Mouse (Mus musculus) NIH3T3 (cell line): ENCODE results near the gene Ankrd13d.
A peak's percentile ranks its signal among the peaks of the same experiment; 100 is the strongest.

Experiments used
- DNase-seq: peaks from one replicate; pipeline ENCODE4 v3.0.0-alpha.2; 2012; ENCODE audit warnings: low read depth

Ankrd13d gene

GRCm38 (mm10) chr19:4301735-4302651 lies 19.1 kb upstream of the Ankrd13d start:
- no peak for DNase-seq

- no peak for DNase-seq
Observed at GRCm38 (mm10) chr19:4300852-4301734, 18.2 kb upstream of the Ankrd13d start.

- no peak for DNase-seq
Observed at GRCm38 (mm10) chr19:4300271-4300704, 17.4 kb upstream of the Ankrd13d start.

- DNase-seq = no peak
Observed at GRCm38 (mm10) chr19:4299574-4300270, 16.8 kb upstream of the Ankrd13d start.

DNA sequence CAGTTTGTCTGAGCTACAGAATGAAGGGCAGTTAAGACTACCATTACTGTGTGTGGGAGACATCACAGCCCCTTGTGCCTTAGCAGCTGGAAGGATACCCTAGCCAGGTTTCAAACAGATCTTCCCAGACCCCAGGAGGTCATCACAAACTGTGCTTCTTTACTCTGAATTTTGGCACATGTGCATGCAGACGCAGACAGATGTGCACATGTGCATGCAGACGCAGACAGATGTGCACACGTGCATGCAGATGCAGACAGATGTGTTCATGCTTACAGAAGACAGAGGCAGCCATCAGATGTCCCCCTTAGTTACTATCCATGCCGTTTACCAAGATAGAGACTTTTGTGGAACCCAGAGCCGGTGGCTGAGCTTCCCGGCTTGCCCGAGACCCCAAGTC lies 16.2 kb upstream of the Ankrd13d start:
- no peak for DNase-seq

DNA sequence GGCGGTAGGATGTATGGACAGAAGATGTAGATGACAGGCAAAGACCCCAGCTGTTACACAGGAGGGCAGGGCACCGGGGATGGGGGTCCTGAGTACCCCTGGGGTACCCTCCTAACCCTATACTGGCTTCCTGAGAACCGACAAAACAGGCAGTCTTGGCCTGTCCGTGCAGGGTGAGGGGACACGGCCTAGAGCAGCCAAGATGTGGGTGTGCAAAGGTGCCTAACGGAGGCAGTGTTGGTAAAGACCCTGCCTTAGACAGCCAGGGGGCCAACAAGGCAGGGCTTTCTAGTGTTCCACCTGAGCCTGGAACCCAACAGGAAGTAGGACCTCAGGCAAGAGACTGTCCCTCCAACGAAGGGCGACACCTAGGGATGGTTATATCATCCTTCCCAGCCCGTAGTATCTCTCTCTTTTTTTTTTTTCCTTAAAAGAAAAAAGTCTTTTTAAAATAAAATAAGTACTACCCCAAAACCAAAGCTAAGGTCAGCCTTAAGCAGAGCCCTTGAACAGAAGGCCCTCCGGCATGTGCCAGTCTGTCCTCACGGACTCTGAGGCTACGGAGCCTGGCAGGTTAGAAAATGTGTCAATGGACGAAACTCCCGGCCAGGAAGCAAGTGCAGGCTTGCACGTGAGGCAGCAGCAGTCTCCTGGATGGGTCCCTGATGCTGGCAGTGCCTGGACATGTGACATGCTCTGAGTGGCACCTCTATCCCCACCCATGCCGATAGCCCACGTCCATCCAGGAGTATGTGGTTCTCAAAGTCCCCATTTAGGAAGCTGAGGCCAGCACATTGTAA lies 15.6 kb upstream of the Ankrd13d start:
- DNase-seq = no peak

GRCm38 (mm10) chr19:4297851-4298250 lies 14.9 kb upstream of the Ankrd13d start:
- no peak for DNase-seq

- DNase-seq = no peak
Observed at GRCm38 (mm10) chr19:4296611-4297010, 13.7 kb upstream of the Ankrd13d start.

- DNase-seq = no peak
Observed at GRCm38 (mm10) chr19:4295391-4295790, 12.5 kb upstream of the Ankrd13d start.

GRCm38 (mm10) chr19:4294381-4295097 lies 11.6 kb upstream of the Ankrd13d start:
- no peak for DNase-seq

DNA sequence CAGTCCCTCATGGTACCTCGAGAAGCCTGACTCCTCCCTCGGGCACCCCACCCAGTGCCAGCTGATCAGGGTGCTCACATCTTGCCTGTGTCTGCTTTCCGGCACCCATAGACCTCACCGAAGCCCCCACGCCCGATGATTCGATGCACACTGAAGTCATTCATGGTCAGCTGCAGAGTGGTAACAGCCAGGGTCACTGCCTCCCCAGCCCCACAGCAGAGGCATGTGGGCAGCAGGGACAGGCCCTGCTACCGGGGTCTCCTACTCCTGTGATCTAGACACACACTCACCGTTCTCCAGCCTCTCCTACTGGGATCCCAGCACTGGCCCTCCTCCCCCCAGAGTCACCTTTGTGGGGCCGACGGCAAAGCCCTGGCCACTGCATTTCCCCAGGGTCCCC lies 8.2 kb upstream of the Ankrd13d start:
- DNase-seq = no peak

DNA sequence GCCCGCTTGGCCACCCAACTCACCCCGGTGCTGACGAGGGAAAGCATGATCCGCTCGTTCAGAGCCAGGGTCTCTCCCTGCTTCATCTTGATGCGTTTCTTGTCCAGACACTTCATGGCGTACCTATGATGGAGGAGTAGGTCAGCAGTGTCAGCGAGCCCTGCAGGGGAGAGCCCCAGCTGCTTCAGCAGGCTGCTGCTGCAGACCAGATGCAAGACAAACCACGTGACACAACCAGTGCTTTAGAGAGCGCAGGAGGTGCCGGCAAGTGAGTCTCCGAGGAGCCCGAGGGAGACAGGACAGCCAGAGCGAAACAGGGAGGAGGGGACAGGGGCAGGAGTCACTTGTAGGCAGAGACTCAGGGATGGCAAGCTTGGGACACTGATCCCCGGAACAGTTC lies 7.8 kb upstream of the Ankrd13d start:
- DNase-seq = no peak

DNA sequence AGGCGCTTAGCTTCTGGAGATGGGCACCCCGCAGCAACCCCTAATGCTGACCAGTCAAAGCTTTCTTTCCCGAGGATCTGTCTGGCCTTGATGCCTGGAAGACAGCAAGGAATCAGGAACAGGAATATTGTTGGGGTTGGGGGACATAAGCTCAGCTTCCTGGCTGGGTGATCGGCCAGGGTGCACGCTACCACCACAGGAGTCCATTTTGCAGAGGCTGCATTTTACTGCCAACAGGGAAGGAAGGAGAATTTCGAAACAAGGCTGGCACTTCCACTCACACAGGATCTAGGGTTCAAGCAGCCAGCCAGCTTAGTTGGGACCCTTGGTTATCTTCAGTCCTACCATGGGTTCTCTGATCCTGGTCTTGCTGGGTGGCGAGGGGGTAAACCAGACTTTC lies 716 bp upstream of the Ankrd13d start:
- DNase-seq = peak; percentile 28

GRCm38 (mm10) chr19:4280425-4280824 lies 2.5 kb downstream of the Ankrd13d start:
- no peak for DNase-seq

- DNase-seq = peak; percentile 59
Observed at GRCm38 (mm10) chr19:4279487-4279886, 3.5 kb downstream of the Ankrd13d start.

DNA sequence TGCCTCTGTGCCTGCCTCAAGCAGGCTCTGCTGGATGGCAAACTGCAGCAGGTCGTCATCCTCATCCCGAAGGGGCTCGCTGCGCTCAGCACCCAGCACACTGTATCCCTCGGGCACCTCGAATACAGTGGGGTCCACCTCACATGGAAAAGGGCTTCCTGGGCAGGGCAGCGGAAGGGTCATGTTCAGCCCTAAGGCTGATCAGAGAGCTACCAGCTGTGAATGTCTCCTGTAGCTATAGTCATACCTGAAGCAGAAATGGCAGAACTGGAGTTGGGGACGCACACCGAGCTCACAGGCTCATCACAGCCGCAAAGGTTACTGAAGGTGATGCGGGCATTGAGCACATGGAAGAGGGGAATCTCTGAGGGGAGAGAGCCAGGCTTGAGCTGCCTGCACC lies 12.0 kb downstream of the Ankrd13d start:
- no peak for DNase-seq

- no peak for DNase-seq
Observed at GRCm38 (mm10) chr19:4270187-4270586, 12.8 kb downstream of the Ankrd13d start.

GRCm38 (mm10) chr19:4268566-4269361 lies 14.2 kb downstream of the Ankrd13d start, which contains the start of gene Ssh3:
Gene Ssh3, minus strand, starts transcription at chr19:4269180.
- no peak for DNase-seq

GRCm38 (mm10) chr19:4265956-4266355 lies 17.0 kb downstream of the Ankrd13d start:
- DNase-seq = no peak
